Mouse (Mus musculus): ENCODE measurements at regions not wholly inside any gene's neighbourhood (a gene's known extent, or its start where the extent isn't known, plus 50 kb on each side); places are given as distances from the start of the nearest gene placed in this dataset.

DNA sequence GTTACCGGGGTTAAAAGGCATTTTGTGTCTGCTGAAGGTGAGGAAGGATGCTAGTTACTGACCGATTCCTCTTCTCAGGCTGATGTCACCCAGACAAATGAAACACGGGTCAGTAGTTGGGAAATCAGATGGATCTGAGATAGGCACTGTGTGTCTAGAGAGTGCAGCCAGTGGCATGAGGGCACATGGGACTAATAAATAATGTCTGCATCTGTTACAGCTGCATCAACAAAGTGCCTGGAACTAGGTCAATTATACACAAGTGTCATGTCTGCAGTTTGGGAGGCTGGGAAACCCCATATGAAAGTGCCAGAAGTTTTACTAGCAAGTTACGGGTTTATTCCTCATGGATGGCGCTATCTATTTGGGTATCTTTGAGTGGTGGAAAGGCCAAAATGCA is 68.8 kb downstream of the Cxcl12 start:
- Histone ChIP-seq H3K4me2 (replicated peaks; ENCODE audit: low read depth, low read length, severe bottlenecking) (no peak overlapping the region), H3K27me3 (ENCODE audit: control insufficient read depth, insufficient read depth, low read length) (no peaks in the 10 kb centered on the region), H3K9ac (ENCODE audit: low read depth, low read length, severe bottlenecking) (no peak overlapping the region), H3K4me3 (replicated peaks; ENCODE audit: low read length) (no peak overlapping the region), H3K27ac (replicated peaks; ENCODE audit: low read depth, low read length) (no peak overlapping the region), H3K36me3 (ENCODE audit: control insufficient read depth, insufficient read depth, low read length) (no peaks in the 10 kb centered on the region), H3K9me3 (ENCODE audit: control insufficient read depth, low read length) (no peaks in the 10 kb centered on the region), H3K4me1 (ENCODE audit: control insufficient read depth, insufficient read depth, low read length) (no peaks in the 10 kb centered on the region)
- no peak for TF ChIP-seq POLR2A (IDR thresholded peaks at IDR 0.05; ENCODE audit: borderline replicate concordance, extremely low read depth, insufficient read depth, insufficient read length)
- ATAC-seq (ENCODE audit: low FRiP score, low read depth), result no peak
- DNase-seq (ENCODE audit: low spot score), result no peak
- 74% methylated on average over 5 of the region's 5 CpGs for WGBS

DNA sequence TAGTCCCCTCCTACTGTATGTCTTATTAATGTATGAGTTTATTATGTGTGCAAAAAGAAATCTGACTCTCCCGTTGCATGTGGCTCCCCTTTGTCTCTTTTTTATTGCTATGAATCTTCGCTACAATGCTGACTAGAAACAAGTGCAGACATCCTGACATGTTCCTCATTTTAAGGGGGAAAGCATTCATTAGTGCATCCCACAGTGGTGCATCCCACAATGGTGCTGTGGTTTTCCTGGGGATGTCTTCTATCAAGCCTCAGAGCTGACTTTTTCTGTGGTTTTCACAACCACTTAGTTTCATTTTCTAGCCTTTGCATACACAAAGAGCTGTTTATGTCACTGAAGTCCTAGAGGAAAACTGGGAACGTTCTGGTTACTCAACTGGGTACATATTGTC is 72.9 kb downstream of the Cxcl12 start:
- Histone ChIP-seq H3K4me1 (ENCODE audit: control insufficient read depth, insufficient read depth, low read length) (no peaks in the 10 kb centered on the region), H3K4me3 (replicated peaks; ENCODE audit: low read length) (no peak overlapping the region), H3K4me2 (replicated peaks; ENCODE audit: low read depth, low read length, severe bottlenecking) (no peak overlapping the region), H3K9me3 (ENCODE audit: control insufficient read depth, low read length) (no peaks in the 10 kb centered on the region), H3K27ac (replicated peaks; ENCODE audit: low read depth, low read length) (no peak overlapping the region), H3K9ac (ENCODE audit: low read depth, low read length, severe bottlenecking) (no peak overlapping the region), H3K27me3 (ENCODE audit: control insufficient read depth, insufficient read depth, low read length) (no peaks in the 10 kb centered on the region), H3K36me3 (ENCODE audit: control insufficient read depth, insufficient read depth, low read length) (no peaks in the 10 kb centered on the region)
- 75% methylated on average over 3 of the region's 3 CpGs for WGBS
- ATAC-seq (ENCODE audit: low FRiP score, low read depth), result no peak
- DNase-seq (ENCODE audit: low spot score), result no peak
- no peak for TF ChIP-seq POLR2A (IDR thresholded peaks at IDR 0.05; ENCODE audit: borderline replicate concordance, extremely low read depth, insufficient read depth, insufficient read length)

DNA sequence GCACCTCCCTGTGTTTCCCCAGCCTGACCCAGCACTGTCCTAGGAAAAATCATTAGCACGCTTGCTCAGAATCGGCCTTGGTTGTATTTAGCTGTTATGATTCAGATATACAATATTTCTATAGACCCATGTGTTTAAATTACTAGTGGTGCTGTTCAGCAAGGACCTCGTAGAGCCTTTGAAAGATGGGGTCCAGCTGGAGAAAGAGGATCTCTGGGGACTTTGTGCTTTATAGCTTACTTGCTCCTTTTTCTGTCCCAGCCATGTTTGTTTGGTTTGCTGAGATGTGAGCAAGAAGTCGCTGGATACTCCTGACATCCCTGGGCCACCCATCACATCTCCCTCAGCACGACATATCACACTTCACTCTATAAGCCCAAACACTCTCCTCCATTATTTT is 77.1 kb downstream of the Cxcl12 start:
- H3K27ac ChIP-seq (replicated peaks; ENCODE audit: low read depth, low read length), result no peak overlapping the region
- TF ChIP-seq POLR2A (IDR thresholded peaks at IDR 0.05; ENCODE audit: borderline replicate concordance, extremely low read depth, insufficient read depth, insufficient read length), result no peak
- 85% methylated on average over 5 of the region's 5 CpGs for WGBS
- no peak overlapping the region for H3K9ac ChIP-seq (ENCODE audit: low read depth, low read length, severe bottlenecking)
- no peaks in the 10 kb centered on the region for H3K9me3 ChIP-seq (ENCODE audit: control insufficient read depth, low read length)
- no peaks in the 10 kb centered on the region for H3K27me3 ChIP-seq (ENCODE audit: control insufficient read depth, insufficient read depth, low read length)
- no peak for DNase-seq (ENCODE audit: low spot score)
- H3K36me3 ChIP-seq (ENCODE audit: control insufficient read depth, insufficient read depth, low read length), result no peaks in the 10 kb centered on the region
- no peaks in the 10 kb centered on the region for H3K4me1 ChIP-seq (ENCODE audit: control insufficient read depth, insufficient read depth, low read length)
- no peak for ATAC-seq (ENCODE audit: low FRiP score, low read depth)
- no peak overlapping the region for H3K4me2 ChIP-seq (replicated peaks; ENCODE audit: low read depth, low read length, severe bottlenecking)
- no peak overlapping the region for H3K4me3 ChIP-seq (replicated peaks; ENCODE audit: low read length)

DNA sequence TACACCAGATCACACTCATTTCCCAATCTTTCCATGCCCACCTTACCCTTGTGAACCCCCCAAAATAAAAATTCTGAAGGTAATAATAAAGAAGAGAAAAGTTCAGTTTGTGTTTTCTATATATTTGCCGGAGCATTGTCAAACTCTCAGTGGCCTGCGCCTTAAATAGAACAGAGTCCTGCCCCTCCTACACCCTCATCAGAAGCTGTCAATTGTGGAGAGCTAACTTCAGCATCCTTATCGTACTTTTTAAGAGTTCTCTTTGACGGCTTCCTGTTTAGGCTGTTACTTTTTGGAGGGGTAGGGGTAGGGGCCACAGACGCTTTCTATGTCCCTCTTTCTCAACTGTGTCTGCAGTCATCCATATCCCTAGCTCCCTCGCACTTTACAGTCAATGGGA is 77.5 kb downstream of the Cxcl12 start:
- WGBS, result 78% methylated on average over 6 of the region's 6 CpGs
- DNase-seq (ENCODE audit: low spot score), result no peak
- H3K36me3 ChIP-seq (ENCODE audit: control insufficient read depth, insufficient read depth, low read length), result no peaks in the 10 kb centered on the region

DNA sequence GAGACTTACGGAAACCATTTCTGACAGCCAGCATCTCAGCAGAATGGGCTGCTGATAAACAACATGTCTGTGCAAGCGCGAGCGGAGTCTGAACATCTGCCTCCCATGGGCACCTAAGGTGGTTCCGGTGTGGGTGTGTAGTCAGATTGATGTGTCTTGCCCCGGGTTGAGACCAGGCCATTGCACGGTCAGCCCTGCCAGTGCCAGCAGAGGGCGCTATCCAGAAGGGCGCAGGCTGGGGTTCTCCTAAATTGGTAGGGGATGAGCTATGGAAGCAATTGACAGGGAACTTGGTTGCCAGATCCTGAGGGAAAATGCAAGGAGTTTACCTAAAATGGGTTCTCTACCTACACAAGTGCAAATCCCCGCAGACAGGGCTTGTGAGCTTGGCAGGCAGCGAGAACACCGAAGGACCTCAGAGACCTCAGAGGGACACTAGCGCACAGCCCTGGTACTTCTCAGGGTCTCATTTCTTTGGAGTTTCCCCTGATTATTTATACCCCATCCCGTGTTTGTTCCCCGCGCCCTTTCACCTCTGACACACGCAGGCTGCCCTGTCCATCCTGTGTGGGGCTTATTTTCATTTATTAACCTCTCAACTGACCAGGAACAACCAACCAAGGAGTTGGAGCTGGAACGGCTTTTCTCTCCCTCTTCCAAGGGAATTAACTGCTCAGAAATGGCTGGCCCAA is 81.0 kb downstream of the Cxcl12 start:
- Histone ChIP-seq H3K9me3 (ENCODE audit: control insufficient read depth, low read length) (no peaks in the 10 kb centered on the region), H3K4me3 (replicated peaks; ENCODE audit: low read length) (no peak overlapping the region), H3K4me2 (replicated peaks; ENCODE audit: low read depth, low read length, severe bottlenecking) (no peak overlapping the region), H3K27me3 (ENCODE audit: control insufficient read depth, insufficient read depth, low read length) (no peaks in the 10 kb centered on the region), H3K9ac (ENCODE audit: low read depth, low read length, severe bottlenecking) (no peak overlapping the region), H3K27ac (replicated peaks; ENCODE audit: low read depth, low read length) (no peak overlapping the region), H3K36me3 (ENCODE audit: control insufficient read depth, insufficient read depth, low read length) (no peaks in the 10 kb centered on the region), H3K4me1 (ENCODE audit: control insufficient read depth, insufficient read depth, low read length) (no peaks in the 10 kb centered on the region)
- no peak for ATAC-seq (ENCODE audit: low FRiP score, low read depth)
- TF ChIP-seq POLR2A (IDR thresholded peaks at IDR 0.05; ENCODE audit: borderline replicate concordance, extremely low read depth, insufficient read depth, insufficient read length), result no peak
- no peak for DNase-seq (ENCODE audit: low spot score)
- 81% methylated on average over 18 of the region's 18 CpGs for WGBS

More for the DNA sequence above, 77.5 kb downstream of the Cxcl12 start:
- H3K9ac ChIP-seq (ENCODE audit: low read depth, low read length, severe bottlenecking), result no peak overlapping the region
- no peak overlapping the region for H3K27ac ChIP-seq (replicated peaks; ENCODE audit: low read depth, low read length)
- H3K4me1 ChIP-seq (ENCODE audit: control insufficient read depth, insufficient read depth, low read length), result no peaks in the 10 kb centered on the region
- H3K4me3 ChIP-seq (replicated peaks; ENCODE audit: low read length), result no peak overlapping the region
- no peaks in the 10 kb centered on the region for H3K27me3 ChIP-seq (ENCODE audit: control insufficient read depth, insufficient read depth, low read length)
- no peak overlapping the region for H3K4me2 ChIP-seq (replicated peaks; ENCODE audit: low read depth, low read length, severe bottlenecking)
- no peaks in the 10 kb centered on the region for H3K9me3 ChIP-seq (ENCODE audit: control insufficient read depth, low read length)
- TF ChIP-seq POLR2A (IDR thresholded peaks at IDR 0.05; ENCODE audit: borderline replicate concordance, extremely low read depth, insufficient read depth, insufficient read length), result no peak
- ATAC-seq (ENCODE audit: low FRiP score, low read depth), result no peak

Measured in limb, embryonic 14.5 days (tissue).